Mouse (Mus musculus): ENCODE results near the gene Exosc10.

GRCm38 (mm10) chr4:148604541-148605165 is 46.4 kb downstream of the Exosc10 start:
- TF ChIP-seq CTCF (IDR thresholded peaks at IDR 0.05; ENCODE audit: extremely low read depth, insufficient read length, insufficient replicate concordance, low read depth, low read length) (peak; percentile 68; the same call in 1 of the 2 replicates), POLR2A (IDR thresholded peaks at IDR 0.05; ENCODE audit: low read depth, low read length) (no peak)
